Mouse (Mus musculus) ES-E14 (cell line): Measurements from ENCODE around the gene Olfr315.

Experiments
- HCFC1 ChIP-seq: IDR thresholded peaks from 2 replicates; pipeline ENCODE4 v1.6.1; 2012; ENCODE audit warnings: low read length, inconsistent platforms, borderline replicate concordance; ENCODE audit not compliant: insufficient read depth
- ZC3H11A ChIP-seq: IDR thresholded peaks from 2 replicates; pipeline ENCODE4 v1.6.1; 2012; ENCODE audit warnings: low read depth, mild to moderate bottlenecking, inconsistent platforms, low read length, borderline replicate concordance

- TF ChIP-seq ZC3H11A (no peak), HCFC1 (no peak)
These were observed 39.6 kb upstream of the Olfr315 start for GRCm38 (mm10) chr11:58733372-58733771.
